Mouse (Mus musculus) liver, embryonic 14.5 days (tissue): ENCODE results near the gene Megf6.

ENCODE experiments used
- CTCF ChIP-seq: IDR thresholded peaks from 2 replicates; pipeline ENCODE4 v1.5.1; 2016; ENCODE audit warnings: antibody characterized with exemption, low read depth, control low read depth
- EP300 ChIP-seq: IDR thresholded peaks from 2 replicates; pipeline ENCODE4 v1.6.1; 2016; ENCODE audit warnings: antibody characterized with exemption, low read depth

DNA sequence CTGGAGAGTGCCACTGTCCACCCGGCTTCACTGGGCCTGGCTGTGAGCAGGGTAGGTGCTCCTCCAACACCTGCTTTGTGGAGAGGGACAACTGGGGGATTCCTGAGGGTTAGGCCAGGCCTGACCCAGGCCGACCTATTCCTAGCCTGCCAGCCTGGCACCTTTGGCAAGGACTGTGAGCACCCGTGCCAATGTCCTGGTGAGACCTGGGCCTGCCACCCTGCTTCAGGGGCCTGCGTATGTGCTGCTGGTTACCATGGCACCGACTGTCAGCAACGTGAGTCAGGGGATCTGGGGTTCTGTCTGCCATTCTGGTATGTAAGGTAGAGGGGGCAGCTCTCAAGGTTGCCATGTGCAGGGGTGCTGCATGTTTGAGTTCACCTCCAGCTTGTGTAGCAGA is 97.0 kb downstream of the Megf6 start:
- no peak for TF ChIP-seq CTCF
- no peak for TF ChIP-seq EP300
